Mouse (Mus musculus): Measurements from ENCODE around the gene Cfap54.

DNA sequence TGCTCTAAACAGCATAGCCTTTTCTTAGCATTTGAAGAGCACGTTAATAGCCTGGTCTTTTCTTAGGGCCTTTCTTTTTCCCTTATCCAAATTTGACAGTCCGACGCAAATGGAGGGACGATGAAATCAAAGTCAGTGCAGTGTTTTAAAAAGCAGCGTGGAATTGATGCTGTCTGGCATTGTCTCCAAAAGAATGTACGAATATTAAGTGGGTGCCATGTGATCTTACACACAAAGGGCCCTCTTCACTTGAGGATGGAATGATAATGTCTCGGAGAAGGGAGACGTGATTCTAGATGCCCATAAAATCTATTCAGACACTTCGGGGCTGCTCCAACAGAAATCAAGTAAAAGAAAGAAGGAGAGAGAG is 289.9 kb downstream of the Cfap54 start:
- TF ChIP-seq CTCF (IDR thresholded peaks at IDR 0.05; ENCODE audit: control insufficient read depth, insufficient read depth, low read length) = no peak
- no peak for TF ChIP-seq POLR2A (IDR thresholded peaks at IDR 0.05; ENCODE audit: borderline replicate concordance, control insufficient read depth, low read depth, low read length)

All from bone marrow, adult 2 months (tissue).